Mouse (Mus musculus) hindbrain, postnatal 0 days (tissue): Measurements from ENCODE around the gene Tecr. TPM values are rescaled to one million over a fixed set of nuclear protein-coding genes. Genes with fewer than 3 reads are reported as not detected.

Experiments used
- ATAC-seq: fragments of 200-750 bp; cut with Nextera tagmentation; 2 replicates; pipeline ENCODE4 v1.8.0; 2017; ENCODE audit warnings: mild to moderate bottlenecking, moderate TSS enrichment, moderate library complexity
- DNase-seq: peaks from one replicate; pipeline ENCODE4 v3.0.0-alpha.2; 2015; ENCODE audit warnings: low spot score
- H3K27ac ChIP-seq: fragments of 300-500 bp; sonication (generic); 2 replicates; pipeline ENCODE4 v1.5.1; 2014; ENCODE audit warnings: mild to moderate bottlenecking
- H3K27me3 ChIP-seq: fragments of 300-500 bp; sonication (generic); 2 replicates; pipeline ENCODE4 v1.6.1; 2014; ENCODE audit warnings: low read length, mixed read lengths; ENCODE audit not compliant: insufficient read depth
- H3K36me3 ChIP-seq: fragments of 300-500 bp; sonication (generic); 2 replicates; pipeline ENCODE4 v1.6.1; 2014; ENCODE audit warnings: low read length, mixed read lengths; ENCODE audit not compliant: insufficient read depth
- H3K4me1 ChIP-seq: fragments of 300-500 bp; sonication (generic); 2 replicates; pipeline ENCODE4 v1.6.1; 2014; ENCODE audit warnings: antibody characterized with exemption, low read length, mixed read lengths; ENCODE audit not compliant: insufficient read depth
- H3K4me2 ChIP-seq: fragments of 300-500 bp; sonication (generic); 2 replicates; pipeline ENCODE4 v1.6.1; 2014; ENCODE audit warnings: low read depth, mild to moderate bottlenecking, low read length, moderate library complexity, mixed read lengths
- H3K4me3 ChIP-seq: fragments of 300-500 bp; sonication (generic); 2 replicates; pipeline ENCODE4 v1.5.1; 2014; ENCODE audit warnings: low read length
- H3K9ac ChIP-seq: fragments of 300-500 bp; sonication (generic); replicated peaks from 2 replicates; pipeline ENCODE4 v1.6.1; 2014; ENCODE audit warnings: mild to moderate bottlenecking, low read length, moderate library complexity, mixed read lengths
- H3K9me3 ChIP-seq: fragments of 300-500 bp; sonication (generic); 2 replicates; pipeline ENCODE4 v1.6.1; 2016; ENCODE audit warnings: low read length, mixed read lengths
- CTCF ChIP-seq: IDR thresholded peaks from 2 replicates; pipeline ENCODE4 v1.5.1; 2016; ENCODE audit warnings: antibody characterized with exemption, control low read depth, low read depth
- WGBS: fragments of 180-500 bp; shearing (Covaris S2); extraction: QIAGEN DNeasy Blood & Tissue Kit; methylation state at CpG from one replicate; pipeline ENCODE4 v1.1.7; 2014; 5-methylcytosine and 5-hydroxymethylcytosine counted together
- polyA plus RNA-seq: library from polyadenylated mRNA; unstranded; fragments of >200 nt; fragmentation: Nextera tagmentation; extraction: Ambion mirVana; gene quantifications from 2 replicates; pipeline ENCODE4 v1.2.1, GENCODE M21; 2015
- total RNA-seq: library from RNA; depleted of rRNA; stranded (reverse); fragments of >200 nt; gene quantifications from 2 replicates; pipeline ENCODE4 v1.2.3, GENCODE M21; 2014

The Tecr gene
- total and polyA plus RNA-seq, 2 experiments from 2014 or later: 1,409 to 1,625 TPM

- ATAC-seq: peak; percentile 98
- peak; percentile 29; the same call in 1 of the 2 replicates for TF ChIP-seq CTCF
- H3K4me3 ChIP-seq: peak overlapping the region; percentile 88
- H3K9me3 ChIP-seq: no peaks in the 10 kb centered on the region
- H3K4me1 ChIP-seq: peaks cover 13% of the 10 kb centered on the region; the same call in 1 of the 2 replicates
- peak overlapping the region; percentile 95 for H3K27ac ChIP-seq
- no peaks in the 10 kb centered on the region for H3K36me3 ChIP-seq
- H3K9ac ChIP-seq: peak overlapping the region; percentile 96
- under 1% methylated on average over 43 of the region's 43 CpGs for WGBS
- H3K4me2 ChIP-seq: peak overlapping the region; percentile 82
- DNase-seq: peak; percentile 100
- no peaks in the 10 kb centered on the region for H3K27me3 ChIP-seq
Observed at GRCm38 (mm10) chr8:83594167-83595049, 13.4 kb downstream of the Tecr start.

GRCm38 (mm10) chr8:83593325-83594166, 14.2 kb downstream of the Tecr start:
- TF ChIP-seq CTCF: no peak
- H3K9ac ChIP-seq: peak overlapping the region; percentile 96
- no peaks in the 10 kb centered on the region for H3K36me3 ChIP-seq
- no peak for DNase-seq
- ATAC-seq: no peak
- H3K4me2 ChIP-seq: peak overlapping the region; percentile 82
- H3K27ac ChIP-seq: peak overlapping the region; percentile 95
- peaks cover 13% of the 10 kb centered on the region; the same call in 1 of the 2 replicates for H3K4me1 ChIP-seq
- H3K4me3 ChIP-seq: peak overlapping the region; percentile 88
- no peaks in the 10 kb centered on the region for H3K27me3 ChIP-seq
- 2% methylated on average over 22 of the region's 22 CpGs for WGBS
- H3K9me3 ChIP-seq: no peaks in the 10 kb centered on the region

- Histone ChIP-seq H3K4me2 (peak overlapping the region; percentile 82), H3K9me3 (no peaks in the 10 kb centered on the region), H3K4me1 (peaks cover 16% of the 10 kb centered on the region), H3K9ac (peak overlapping the region; percentile 96), H3K4me3 (peak overlapping the region; percentile 88), H3K36me3 (no peaks in the 10 kb centered on the region), H3K27ac (no peak overlapping the region), H3K27me3 (no peaks in the 10 kb centered on the region)
- DNase-seq (no peak), ATAC-seq (no peak)
- WGBS: 38% methylated on average over 3 of the region's 3 CpGs
- TF ChIP-seq CTCF: no peak
Observed at GRCm38 (mm10) chr8:83592682-83593081, 15.1 kb downstream of the Tecr start.

GRCm38 (mm10) chr8:83590488-83591023, 17.2 kb downstream of the Tecr start:
- 75% methylated on average over 7 of the region's 7 CpGs for WGBS
- H3K9me3 ChIP-seq: no peaks in the 10 kb centered on the region
- DNase-seq: peak; percentile 41
- peak; percentile 42 for TF ChIP-seq CTCF
- no peaks in the 10 kb centered on the region for H3K27me3 ChIP-seq
- H3K4me2 ChIP-seq: peak overlapping the region; percentile 82
- no peak overlapping the region for H3K27ac ChIP-seq
- H3K4me3 ChIP-seq: no peak overlapping the region
- peaks cover 18% of the 10 kb centered on the region for H3K4me1 ChIP-seq
- ATAC-seq: no peak
- no peak overlapping the region for H3K9ac ChIP-seq
- no peaks in the 10 kb centered on the region for H3K36me3 ChIP-seq

- Histone ChIP-seq H3K36me3 (no peaks in the 10 kb centered on the region; the same call in 1 of the 2 replicates), H3K4me2 (0 out of 2 replicates have a peak overlapping the region, but pooled peaks have one; percentile 21), H3K9ac (no peak overlapping the region), H3K4me1 (peaks cover 18% of the 10 kb centered on the region), H3K4me3 (no peak overlapping the region), H3K27ac (no peak overlapping the region), H3K27me3 (no peaks in the 10 kb centered on the region), H3K9me3 (no peaks in the 10 kb centered on the region)
- ATAC-seq (no peak), DNase-seq (no peak)
- 97% methylated on average over 5 of the region's 5 CpGs for WGBS
- TF ChIP-seq CTCF: no peak
Observed at GRCm38 (mm10) chr8:83588886-83589285, 18.9 kb downstream of the Tecr start.

GRCm38 (mm10) chr8:83587644-83588043, 20.1 kb downstream of the Tecr start:
- H3K4me1 ChIP-seq: peaks cover 18% of the 10 kb centered on the region

More at GRCm38 (mm10) chr8:83587644-83588043, 20.1 kb downstream of the Tecr start:
- 90% methylated on average over 6 of the region's 6 CpGs for WGBS
- no peak overlapping the region for H3K27ac ChIP-seq
- no peak overlapping the region for H3K9ac ChIP-seq
- TF ChIP-seq CTCF: no peak
- ATAC-seq: no peak
- H3K9me3 ChIP-seq: no peaks in the 10 kb centered on the region
- H3K4me2 ChIP-seq: 0 out of 2 replicates have a peak overlapping the region, but pooled peaks have one; percentile 21
- H3K36me3 ChIP-seq: no peaks in the 10 kb centered on the region; the same call in 1 of the 2 replicates
- no peak overlapping the region for H3K4me3 ChIP-seq
- no peaks in the 10 kb centered on the region for H3K27me3 ChIP-seq
- no peak for DNase-seq
